Mouse (Mus musculus) kidney, adult 8-10 months (tissue): ENCODE data around the gene Ppp1r9a.

ENCODE experiments used
- DNase-seq, 2 experiments: peaks; one replicate each; pipeline ENCODE4 v3.0.0; 2022

The Ppp1r9a gene

DNA sequence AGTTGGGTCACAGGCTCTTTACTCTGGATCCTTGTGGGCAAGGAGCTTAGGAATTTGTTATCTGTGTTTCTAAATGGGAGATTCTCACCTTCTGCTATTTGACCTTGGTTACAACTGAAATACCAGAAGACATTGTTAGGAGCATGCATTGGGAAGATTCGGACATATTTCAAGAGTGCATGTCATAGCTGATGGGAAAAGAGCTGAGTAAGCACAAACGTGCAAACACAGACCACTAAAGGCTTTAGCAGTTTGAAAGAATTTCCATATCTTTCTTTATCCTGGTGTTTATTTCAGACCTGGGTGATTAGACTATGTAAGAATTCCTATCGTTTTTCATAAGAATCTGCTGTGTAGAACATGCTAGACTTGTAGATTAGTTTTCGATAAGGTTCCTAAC lies 59.5 kb downstream of the Ppp1r9a start:
- no peak for DNase-seq

DNA sequence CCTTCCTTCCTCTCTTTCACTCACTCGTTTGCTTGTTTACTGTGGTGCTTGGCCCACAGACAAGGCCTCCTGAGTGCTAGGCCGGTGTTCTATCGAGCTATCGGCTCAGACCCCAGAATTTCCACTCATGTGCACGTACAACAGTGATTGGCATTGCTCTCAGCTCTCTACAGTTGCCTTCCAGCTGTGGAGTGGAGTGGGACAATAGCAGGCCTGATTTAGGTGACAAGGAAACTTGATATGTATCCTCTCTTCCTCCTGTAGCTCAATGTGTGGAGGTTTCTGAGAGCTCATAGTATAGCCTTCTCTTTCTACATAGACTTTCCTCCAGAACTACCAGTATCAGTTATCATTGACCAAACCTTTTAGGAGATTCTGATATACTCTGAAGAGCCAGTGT lies 60.3 kb downstream of the Ppp1r9a start:
- no peak for DNase-seq

DNA sequence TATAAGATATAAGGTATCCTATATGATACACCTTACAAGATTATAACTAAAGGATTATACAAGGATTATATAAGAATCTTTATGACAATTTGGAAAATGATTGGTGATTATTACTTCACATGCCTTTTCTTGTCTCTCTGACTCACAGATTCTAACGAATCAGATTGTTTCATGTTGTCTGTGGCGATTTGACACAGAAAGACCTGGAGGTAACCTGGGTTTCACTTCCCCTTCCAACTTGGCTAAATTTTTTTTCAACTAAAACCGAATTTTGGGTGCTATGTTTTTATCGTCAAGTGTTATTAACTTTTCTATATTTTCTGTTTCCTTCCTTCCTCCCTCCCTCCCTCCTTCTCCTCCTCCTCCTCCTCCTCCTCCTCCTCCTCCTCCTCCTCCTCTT lies 64.5 kb downstream of the Ppp1r9a start:
- DNase-seq = no peak

DNA sequence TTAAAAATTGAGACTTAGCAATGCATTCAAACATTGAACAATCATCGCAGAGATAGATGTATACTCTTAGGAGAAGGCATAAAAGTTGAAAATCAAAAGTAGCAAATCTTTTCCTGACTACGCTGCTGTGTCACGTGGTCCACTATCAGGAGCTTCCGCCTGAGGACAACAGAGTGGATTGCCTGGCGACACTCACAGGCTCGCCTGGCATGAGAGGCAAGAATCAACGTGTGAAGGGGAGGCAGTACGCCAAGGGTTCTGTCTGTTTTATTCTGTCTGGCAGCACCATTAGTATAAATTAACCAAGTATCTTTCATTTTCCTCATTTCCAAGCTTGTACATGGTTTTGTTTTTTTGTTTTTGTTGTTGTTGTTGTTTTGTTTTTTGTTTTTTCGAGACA lies 68.5 kb downstream of the Ppp1r9a start:
- no peak for DNase-seq

GRCm38 (mm10) chr6:4972808-4973207 lies 70.1 kb downstream of the Ppp1r9a start:
- no peak for DNase-seq

- DNase-seq = no peak
Measured at GRCm38 (mm10) chr6:4973337-4973736, 70.6 kb downstream of the Ppp1r9a start.

- DNase-seq = no peak
Measured at GRCm38 (mm10) chr6:4977515-4977914, 74.8 kb downstream of the Ppp1r9a start.

GRCm38 (mm10) chr6:4978249-4978648 lies 75.5 kb downstream of the Ppp1r9a start:
- no peak for DNase-seq

DNA sequence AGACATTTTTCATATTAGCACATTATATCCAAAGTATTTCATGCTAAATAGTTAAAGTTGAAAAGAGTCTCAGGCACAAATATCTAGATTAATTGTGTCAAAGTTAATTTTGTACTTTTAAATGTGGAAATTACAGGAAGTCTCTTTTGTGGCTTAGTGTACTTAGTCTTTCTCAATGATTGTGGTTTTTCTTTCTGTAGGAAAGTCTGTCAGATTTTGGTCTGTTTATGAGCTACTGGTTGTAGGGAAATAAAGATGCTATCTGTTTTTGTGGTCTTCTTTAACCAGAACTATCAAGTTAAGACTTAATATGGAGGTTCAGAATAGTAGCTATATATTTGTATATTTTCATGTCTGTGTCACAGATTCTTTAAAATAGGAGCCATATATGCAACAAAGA lies 76.2 kb downstream of the Ppp1r9a start:
- no peak for DNase-seq

DNA sequence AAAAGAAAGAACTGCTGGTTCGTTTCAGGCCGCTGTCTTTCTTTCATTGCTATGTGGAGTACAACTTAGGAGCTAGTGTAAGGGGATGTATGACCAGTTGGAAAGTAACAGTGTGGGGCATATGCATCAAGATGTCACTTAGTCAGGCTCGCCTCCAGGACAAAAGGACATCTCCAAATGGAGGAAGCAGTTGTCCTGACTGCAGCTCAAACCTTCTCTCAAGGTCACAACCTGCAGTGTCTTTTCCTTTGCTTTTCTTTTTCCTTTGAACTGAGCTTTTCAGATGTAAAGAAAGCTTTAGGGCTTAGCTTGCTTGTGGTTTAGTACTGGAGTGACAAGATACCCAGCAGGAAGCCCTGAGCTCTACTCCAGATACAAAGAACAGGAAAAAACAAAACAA lies 77.4 kb downstream of the Ppp1r9a start:
- DNase-seq = no peak

GRCm38 (mm10) chr6:4982686-4983162 lies 80.0 kb downstream of the Ppp1r9a start:
- DNase-seq = peak; percentile 13 to 21

DNA sequence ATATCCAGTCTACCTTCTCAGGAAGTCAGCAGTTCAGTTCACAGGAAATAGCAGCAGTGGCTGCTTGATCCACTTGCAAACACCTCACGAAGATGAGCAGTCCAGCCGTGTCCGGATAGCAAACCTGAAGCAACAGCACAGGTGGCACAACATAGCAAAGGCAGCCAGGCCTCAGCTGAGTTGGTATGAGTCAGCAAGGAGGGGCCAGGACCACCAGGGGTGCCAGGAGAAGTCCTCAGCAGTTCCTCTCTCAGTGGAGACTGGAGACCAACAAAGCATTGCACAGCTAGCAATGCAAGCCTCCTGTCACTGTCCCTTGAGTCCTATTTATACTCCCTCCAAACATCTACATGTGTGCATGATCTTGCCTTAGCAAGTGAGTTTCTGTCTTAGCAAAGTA lies 83.0 kb downstream of the Ppp1r9a start:
- no peak for DNase-seq

- DNase-seq = no peak
Measured at GRCm38 (mm10) chr6:4987084-4987483, 84.4 kb downstream of the Ppp1r9a start.

DNA sequence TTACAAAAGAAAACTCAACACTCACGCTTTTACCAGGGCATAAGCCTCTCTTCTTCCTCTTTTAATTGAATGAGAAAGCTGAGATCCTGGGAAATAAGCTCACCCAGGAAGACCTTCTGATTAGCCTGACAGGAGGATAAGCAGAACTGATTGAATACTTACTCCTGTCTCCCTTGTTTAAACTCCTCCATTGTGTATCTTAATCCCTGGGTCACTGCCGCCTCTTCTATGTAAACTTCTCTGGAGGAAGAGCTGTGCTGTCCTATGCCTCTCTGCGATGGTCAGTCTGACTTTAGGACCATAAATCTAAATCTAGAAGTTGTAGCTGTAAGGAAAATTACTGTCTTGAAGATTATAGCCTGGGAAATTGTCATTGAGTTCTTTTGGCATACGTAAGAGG lies 86.0 kb downstream of the Ppp1r9a start:
- no peak for DNase-seq

- no peak for DNase-seq
Measured at GRCm38 (mm10) chr6:4992308-4992707, 89.6 kb downstream of the Ppp1r9a start.

GRCm38 (mm10) chr6:4993600-4994160 lies 91.0 kb downstream of the Ppp1r9a start:
- DNase-seq = no peak

DNA sequence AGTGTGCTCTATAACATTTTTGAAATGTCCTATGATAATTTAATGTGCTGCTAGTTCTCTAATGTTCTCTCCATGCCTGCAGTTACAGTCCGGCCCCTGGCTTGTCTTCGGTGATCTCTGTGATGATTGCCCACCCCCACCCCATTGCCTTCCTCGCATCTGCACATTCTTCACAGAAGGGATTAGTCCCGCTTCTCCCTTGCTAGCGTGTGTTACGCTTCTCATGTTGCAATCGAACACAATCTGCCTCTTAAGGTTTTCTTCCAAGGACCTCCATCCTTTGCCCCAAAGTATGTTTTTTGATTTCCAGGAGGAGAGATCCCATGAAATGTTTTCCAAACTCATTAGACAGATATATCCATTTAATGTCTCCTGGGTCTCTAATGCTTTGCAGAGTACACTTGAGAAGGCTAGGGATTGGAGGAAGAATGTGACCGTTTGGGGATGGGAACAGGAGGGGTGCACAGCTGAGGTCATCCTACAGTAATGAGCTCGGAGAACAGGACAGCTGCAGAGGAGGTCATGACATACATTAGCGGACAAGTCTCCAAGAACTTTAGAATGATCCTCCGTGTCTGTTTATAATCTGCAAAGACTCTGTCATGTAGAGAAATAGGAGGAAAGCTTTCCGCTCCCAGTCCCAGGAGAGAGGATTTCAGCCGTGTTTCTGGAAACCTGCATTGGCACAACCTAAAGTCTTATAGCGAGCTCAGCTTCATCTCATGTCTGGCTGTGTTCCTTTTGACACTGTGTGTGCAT lies 91.6 kb downstream of the Ppp1r9a start:
- DNase-seq = no peak

DNA sequence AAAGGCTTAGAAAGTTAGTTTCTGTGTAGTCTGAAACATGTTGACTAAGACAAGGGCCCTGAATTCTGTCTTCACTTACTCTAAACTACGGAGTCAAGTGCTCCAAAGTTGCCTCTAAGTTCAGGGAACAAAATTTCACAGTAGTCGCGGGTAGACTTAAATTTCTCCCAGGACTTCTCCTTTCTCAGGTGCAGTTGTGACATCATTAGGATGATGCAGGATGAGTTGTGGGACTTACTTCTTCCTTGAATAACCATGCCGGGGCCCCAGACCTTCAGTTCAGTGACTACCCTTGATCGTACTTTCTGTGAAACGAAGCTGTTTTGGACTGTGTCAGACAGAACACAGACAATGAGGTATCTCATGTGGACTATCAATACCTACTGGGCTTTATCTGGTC lies 94.9 kb downstream of the Ppp1r9a start:
- no peak for DNase-seq

DNA sequence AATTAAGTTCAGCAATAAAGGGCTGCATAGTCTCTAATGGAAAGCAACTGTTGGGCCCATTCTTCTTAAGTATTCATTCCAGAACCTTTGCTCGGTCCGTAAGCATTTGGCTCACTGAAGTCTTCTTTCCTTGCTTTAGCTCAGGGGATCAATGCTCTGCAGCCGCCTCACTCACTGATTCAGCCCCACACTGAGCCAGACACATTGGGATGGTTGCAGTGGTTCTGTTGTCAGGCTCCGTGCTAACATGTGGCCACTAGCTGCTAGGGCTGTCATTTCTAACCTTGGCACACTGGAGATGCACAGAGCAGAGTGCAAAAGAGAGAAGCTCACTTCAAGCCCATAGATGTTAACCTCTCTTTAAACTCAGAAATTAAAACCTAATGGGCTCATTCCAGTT lies 96.2 kb downstream of the Ppp1r9a start:
- DNase-seq = no peak

DNA sequence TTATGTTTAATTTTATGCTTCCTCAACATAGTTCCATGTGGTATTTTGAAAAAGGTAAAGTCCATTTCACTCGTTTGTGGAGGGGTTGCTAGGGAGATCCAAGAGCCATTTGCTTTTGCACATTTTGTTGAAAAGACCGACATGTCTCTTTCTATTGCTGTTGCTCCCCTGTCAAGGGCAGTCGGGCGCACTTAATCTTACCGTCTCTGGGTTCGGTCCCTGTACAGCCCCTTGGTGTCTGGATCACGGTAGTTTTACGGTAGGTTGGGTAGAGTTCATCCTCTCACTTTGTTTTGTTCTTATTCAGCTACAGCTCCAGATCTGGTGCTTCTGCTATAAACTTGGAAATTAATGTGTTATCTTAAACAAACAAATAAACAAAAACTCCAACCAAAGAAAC lies 98.1 kb downstream of the Ppp1r9a start:
- DNase-seq = no peak

DNA sequence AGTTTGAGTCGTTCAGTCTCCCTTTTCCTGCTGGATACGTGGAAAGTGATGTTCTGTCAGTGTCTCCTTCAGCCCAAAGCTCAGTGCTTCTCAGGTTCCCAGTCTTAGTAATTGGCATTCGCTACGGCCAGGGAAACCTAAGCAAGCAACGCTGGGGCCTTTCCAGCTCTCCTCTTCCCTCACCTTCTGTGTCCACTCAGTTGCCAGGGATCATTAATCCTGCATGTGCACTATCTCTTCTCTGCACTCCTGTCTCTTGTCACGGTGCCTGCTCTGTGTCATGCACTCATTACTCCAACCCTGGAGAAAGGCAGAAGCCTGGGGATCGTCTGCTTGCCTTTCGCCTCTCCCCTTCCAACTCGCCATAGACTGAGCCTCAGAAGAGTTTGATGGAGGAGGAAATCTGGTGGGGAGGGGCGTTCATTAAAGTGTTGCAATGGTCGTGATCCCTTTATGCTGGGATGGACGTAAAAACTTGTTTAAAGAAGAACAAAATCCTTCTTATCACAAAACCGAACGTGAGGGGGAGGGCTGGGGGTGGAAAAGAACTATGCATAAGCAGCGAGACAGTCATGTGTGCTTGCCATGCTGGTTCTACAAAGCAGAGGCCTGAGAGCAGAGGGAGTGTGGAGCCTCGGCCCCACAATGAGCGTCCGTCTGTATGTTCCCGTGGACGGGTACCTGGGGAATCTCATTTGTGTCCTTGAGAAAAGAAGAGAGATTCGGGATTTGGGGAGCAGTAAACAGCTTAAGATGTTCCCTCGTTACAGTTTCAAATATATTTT lies 103.0 kb downstream of the Ppp1r9a start:
- no peak for DNase-seq

GRCm38 (mm10) chr6:5006283-5006946 lies 103.7 kb downstream of the Ppp1r9a start:
- no peak for DNase-seq

DNA sequence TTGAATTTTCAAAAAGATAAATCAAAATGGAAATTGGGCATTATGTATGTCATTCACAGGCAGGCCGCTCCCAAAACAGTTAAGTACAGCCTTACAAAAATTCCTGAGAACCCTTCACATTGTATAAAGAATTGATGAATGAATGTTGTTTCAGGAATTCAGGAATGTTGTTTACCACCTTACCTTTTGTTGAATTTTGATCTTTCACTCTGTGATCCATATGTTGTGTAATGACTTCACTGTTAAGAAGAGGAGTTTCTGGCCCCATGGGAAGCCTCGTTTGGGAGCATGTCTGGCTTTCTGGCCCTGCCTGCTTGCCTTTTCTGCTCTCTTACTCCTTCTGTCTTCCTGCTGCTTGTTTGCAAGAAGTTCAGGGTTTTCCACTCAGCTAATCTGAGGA lies 105.4 kb downstream of the Ppp1r9a start:
- DNase-seq = no peak
